Mouse (Mus musculus): Measurements from ENCODE around the gene Scube2. TPM values are rescaled to one million over a fixed set of nuclear protein-coding genes. Genes with fewer than 3 reads are reported as not detected.

Gene Scube2
- total and polyA plus RNA-seq, 3 experiments: not detected

GRCm38 (mm10) chr7:109818600-109818999 is 46.9 kb downstream of the Scube2 start:
- TF ChIP-seq EP300 (IDR thresholded peaks at IDR 0.05; ENCODE audit: low read length) (no peak), UBTF (IDR thresholded peaks at IDR 0.05; ENCODE audit: low read depth, low read length) (no peak), IRF4 (IDR thresholded peaks at IDR 0.05; ENCODE audit: low read depth, low read length) (no peak), USF1 (IDR thresholded peaks at IDR 0.05; ENCODE audit: low read depth, low read length) (no peak), GABPA (IDR thresholded peaks at IDR 0.05; ENCODE audit: insufficient replicate concordance, low read depth, low read length) (no peak), PAX5 (IDR thresholded peaks at IDR 0.05; ENCODE audit: low read length) (no peak), TBP (conservative IDR thresholded peaks at IDR 0.05; ENCODE audit: low read depth, low read length) (no peak), RCOR1 (conservative IDR thresholded peaks at IDR 0.05; ENCODE audit: low read depth, low read length) (no peak), MEF2A (IDR thresholded peaks at IDR 0.05; ENCODE audit: borderline replicate concordance, low read depth, low read length) (no peak), NRF1 (IDR thresholded peaks at IDR 0.05; ENCODE audit: low read depth, low read length) (no peak), RAD21 (IDR thresholded peaks at IDR 0.05; ENCODE audit: low read depth, low read length) (no peak), SMC3 (IDR thresholded peaks at IDR 0.05; ENCODE audit: low read depth, low read length) (no peak), MAZ (IDR thresholded peaks at IDR 0.05; ENCODE audit: low read depth, low read length) (no peak), POLR2A (IDR thresholded peaks at IDR 0.05; ENCODE audit: low read depth, low read length) (no peak), MYC (IDR thresholded peaks at IDR 0.05; ENCODE audit: low read depth, low read length) (no peak), BHLHE40 (IDR thresholded peaks at IDR 0.05; ENCODE audit: low read depth, low read length) (no peak), NELFE (IDR thresholded peaks at IDR 0.05; ENCODE audit: low read depth, low read length) (no peak), USF2 (conservative IDR thresholded peaks at IDR 0.05; ENCODE audit: low read depth, low read length) (no peak), SIN3A (IDR thresholded peaks at IDR 0.05; ENCODE audit: low read length) (no peak)
- no peak overlapping the region for H3K4me3 ChIP-seq (replicated peaks in 1 of 3; ENCODE audit: low read depth in 2 of 3, low read length in 2 of 3, poor library complexity in 1 of 3)
- no peak overlapping the region for H3K9ac ChIP-seq (ENCODE audit: insufficient read depth, low read depth)
- no peaks in the 10 kb centered on the region for H3K79me2 ChIP-seq (replicated peaks; ENCODE audit: control insufficient read depth, extremely low read depth, insufficient read depth, poor library complexity, severe bottlenecking)
- H3K36me3 ChIP-seq (replicated peaks in 1 of 2; ENCODE audit: control insufficient read depth in 1 of 2, insufficient read depth in 1 of 2, low read length in 1 of 2): no peaks in the 10 kb centered on the region
- no peak overlapping the region for H3K4me2 ChIP-seq (ENCODE audit: insufficient read depth, low read depth, poor library complexity, severe bottlenecking)
- in situ Hi-C loops (cut with MboI; ENCODE audit: low pct_ligation_motif_present, low pct_unique_long_range_greater_than_20kb, low sequenced_read_pairs): no loop called here
- no peak for DNase-seq (ENCODE audit: extremely low read depth)
- no peak overlapping the region for H3K27ac ChIP-seq (ENCODE audit: insufficient read depth, low read depth)
- H3K27me3 ChIP-seq (replicated peaks): no peaks in the 10 kb centered on the region
- peaks cover 0 to under 1% of the 10 kb centered on the region in 2 experiments; a peak in 2 of 4 replicates for H3K4me1 ChIP-seq (ENCODE audit: control insufficient read depth in 1 of 2, insufficient read depth in 2 of 2)
- dilution Hi-C loops (cut with MboI; ENCODE audit: extremely low pct_ligation_motif_present, extremely low pct_unique_long_range_greater_than_20kb, low sequenced_read_pairs): no loop called here
- H3K9me3 ChIP-seq (replicated peaks; ENCODE audit: low read length): no peaks in the 10 kb centered on the region

DNA sequence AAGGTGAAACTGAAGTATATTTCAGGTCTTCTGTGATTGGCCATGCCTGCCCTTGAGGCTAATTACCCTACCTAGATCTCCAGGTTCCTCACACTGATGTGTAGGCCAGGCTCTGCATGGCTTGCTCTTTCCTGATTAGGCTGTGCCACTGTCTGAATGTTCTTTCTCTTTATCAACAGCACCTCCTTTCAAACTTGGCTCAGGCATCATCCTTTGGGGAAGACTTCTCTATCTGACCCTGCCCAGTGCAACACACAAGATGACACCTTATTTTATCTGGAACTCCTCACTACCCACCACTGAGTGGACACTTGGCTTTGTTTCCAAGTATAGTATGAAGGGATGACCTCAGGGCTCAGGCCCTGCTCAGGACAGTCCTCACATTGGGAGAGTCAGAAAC is 47.5 kb downstream of the Scube2 start:
- dilution Hi-C loops (cut with MboI; ENCODE audit: extremely low pct_ligation_motif_present, extremely low pct_unique_long_range_greater_than_20kb, low sequenced_read_pairs): no loop called here
- no peak for DNase-seq (ENCODE audit: extremely low read depth)

More for the DNA sequence above, 47.5 kb downstream of the Scube2 start:
- no peaks in the 10 kb centered on the region for H3K4me1 ChIP-seq (ENCODE audit: control insufficient read depth in 1 of 2, insufficient read depth in 2 of 2)
- H3K36me3 ChIP-seq (replicated peaks in 1 of 2; ENCODE audit: control insufficient read depth in 1 of 2, insufficient read depth in 1 of 2, low read length in 1 of 2): no peaks in the 10 kb centered on the region
- H3K9ac ChIP-seq (ENCODE audit: insufficient read depth, low read depth): no peak overlapping the region
- H3K27me3 ChIP-seq (replicated peaks): no peaks in the 10 kb centered on the region
- in situ Hi-C loops (cut with MboI; ENCODE audit: low pct_ligation_motif_present, low pct_unique_long_range_greater_than_20kb, low sequenced_read_pairs): no loop called here
- H3K4me3 ChIP-seq (replicated peaks in 1 of 3; ENCODE audit: low read depth in 2 of 3, low read length in 2 of 3, poor library complexity in 1 of 3): no peak overlapping the region
- H3K79me2 ChIP-seq (replicated peaks; ENCODE audit: control insufficient read depth, extremely low read depth, insufficient read depth, poor library complexity, severe bottlenecking): no peaks in the 10 kb centered on the region
- H3K9me3 ChIP-seq (replicated peaks; ENCODE audit: low read length): no peaks in the 10 kb centered on the region
- no peak overlapping the region for H3K27ac ChIP-seq (ENCODE audit: insufficient read depth, low read depth)
- no peak overlapping the region for H3K4me2 ChIP-seq (ENCODE audit: insufficient read depth, low read depth, poor library complexity, severe bottlenecking)
- no peak for TF ChIP-seq CHD1 (IDR thresholded peaks at IDR 0.05; ENCODE audit: low read depth, low read length)
- no peak for TF ChIP-seq ZKSCAN1 (IDR thresholded peaks at IDR 0.05; ENCODE audit: borderline replicate concordance, low read depth, low read length)
- TF ChIP-seq MAX (IDR thresholded peaks at IDR 0.05; ENCODE audit: low read length): no peak
